Mouse (Mus musculus): Measurements from ENCODE around the gene Paf1. TPM values are rescaled to one million over a fixed set of nuclear protein-coding genes. Genes with fewer than 3 reads are reported as not detected.
A peak's percentile ranks its signal among the peaks of the same experiment; 100 is the strongest.

The Paf1 gene
- total and polyA plus RNA-seq, 2 experiments = 16.1 to 59.1 TPM

DNA sequence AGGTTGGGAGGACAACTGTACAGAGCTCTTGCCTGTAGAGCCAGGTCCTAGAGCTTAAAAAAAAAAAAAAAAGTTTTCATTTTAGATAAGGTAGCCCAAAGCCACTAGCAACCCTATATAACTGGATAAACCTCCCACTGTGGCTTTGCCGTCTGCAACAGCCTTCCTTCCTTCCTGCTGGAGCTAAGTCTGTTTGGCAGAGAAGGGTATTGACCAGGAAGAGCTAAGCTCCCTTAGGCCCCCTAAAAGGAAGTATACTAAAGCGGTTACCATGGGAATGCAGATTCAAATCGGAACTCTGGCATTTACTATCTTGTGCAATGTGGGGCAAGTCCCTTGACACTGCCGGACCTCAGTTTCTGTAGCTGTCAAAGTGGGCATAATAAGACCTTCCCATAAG lies 49.9 kb downstream of the Paf1 start:
- H3K9ac ChIP-seq (ENCODE audit: low read depth, low read length) = no peak overlapping the region
- no peaks in the 10 kb centered on the region for H3K36me3 ChIP-seq (ENCODE audit: control insufficient read depth, insufficient read depth, low read length)
- peak; percentile 45 for DNase-seq (ENCODE audit: extremely low read depth, low read depth, low spot score)
- TF ChIP-seq POLR2A (IDR thresholded peaks at IDR 0.05; ENCODE audit: extremely low read depth, insufficient read depth, low read length) = no peak
- no peak for TF ChIP-seq CTCF (IDR thresholded peaks at IDR 0.05; ENCODE audit: low read depth, low read length)
- no peaks in the 10 kb centered on the region for H3K79me2 ChIP-seq (ENCODE audit: control insufficient read depth, insufficient read depth, low read length)
- no peaks in the 10 kb centered on the region for H3K27me3 ChIP-seq (ENCODE audit: control insufficient read depth, insufficient read depth, low read length)
- no peak overlapping the region for H3K27ac ChIP-seq (replicated peaks; ENCODE audit: insufficient read depth, low read depth, low read length)
- WGBS = 41% methylated on average over 4 of the region's 4 CpGs
- H3K4me1 ChIP-seq (ENCODE audit: control insufficient read depth, insufficient read depth, low read length) = no peaks in the 10 kb centered on the region
- H3K4me3 ChIP-seq (ENCODE audit: insufficient read depth, low read depth, low read length) = no peak overlapping the region

GRCm38 (mm10) chr7:28444344-28444974 lies 51.7 kb downstream of the Paf1 start:
- 81% methylated on average over 13 of the region's 13 CpGs for WGBS
- no peak for DNase-seq (ENCODE audit: extremely low read depth, low read depth, low spot score)
- H3K27ac ChIP-seq (replicated peaks; ENCODE audit: insufficient read depth, low read depth, low read length) = no peak overlapping the region
- TF ChIP-seq POLR2A (IDR thresholded peaks at IDR 0.05; ENCODE audit: extremely low read depth, insufficient read depth, low read length) (no peak), CTCF (IDR thresholded peaks at IDR 0.05; ENCODE audit: low read depth, low read length) (no peak)
- H3K4me3 ChIP-seq (ENCODE audit: insufficient read depth, low read depth, low read length) = no peak overlapping the region
- H3K9ac ChIP-seq (ENCODE audit: low read depth, low read length) = no peak overlapping the region
- no peaks in the 10 kb centered on the region for H3K27me3 ChIP-seq (ENCODE audit: control insufficient read depth, insufficient read depth, low read length)
- H3K4me1 ChIP-seq (ENCODE audit: control insufficient read depth, insufficient read depth, low read length) = no peaks in the 10 kb centered on the region
- H3K79me2 ChIP-seq (ENCODE audit: control insufficient read depth, insufficient read depth, low read length) = no peaks in the 10 kb centered on the region
- no peaks in the 10 kb centered on the region for H3K36me3 ChIP-seq (ENCODE audit: control insufficient read depth, insufficient read depth, low read length)

- Histone ChIP-seq H3K9ac (ENCODE audit: low read depth, low read length) (no peak overlapping the region), H3K79me2 (ENCODE audit: control insufficient read depth, insufficient read depth, low read length) (no peaks in the 10 kb centered on the region), H3K27ac (replicated peaks; ENCODE audit: insufficient read depth, low read depth, low read length) (no peak overlapping the region), H3K36me3 (ENCODE audit: control insufficient read depth, insufficient read depth, low read length) (no peaks in the 10 kb centered on the region), H3K27me3 (ENCODE audit: control insufficient read depth, insufficient read depth, low read length) (no peaks in the 10 kb centered on the region), H3K4me1 (ENCODE audit: control insufficient read depth, insufficient read depth, low read length) (no peaks in the 10 kb centered on the region), H3K4me3 (ENCODE audit: insufficient read depth, low read depth, low read length) (no peak overlapping the region)
- TF ChIP-seq CTCF (IDR thresholded peaks at IDR 0.05; ENCODE audit: low read depth, low read length) = peak; percentile 89
- no peak for TF ChIP-seq POLR2A (IDR thresholded peaks at IDR 0.05; ENCODE audit: extremely low read depth, insufficient read depth, low read length)
- peak; percentile 13 for DNase-seq (ENCODE audit: extremely low read depth, low read depth, low spot score)
- WGBS = 16% methylated on average over 12 of the region's 12 CpGs
These were observed 53.7 kb downstream of the Paf1 start for GRCm38 (mm10) chr7:28446446-28446845.

- Histone ChIP-seq H3K4me3 (ENCODE audit: insufficient read depth, low read depth, low read length) (no peak overlapping the region), H3K27me3 (ENCODE audit: control insufficient read depth, insufficient read depth, low read length) (no peaks in the 10 kb centered on the region; the same call in 1 of the 2 replicates), H3K79me2 (ENCODE audit: control insufficient read depth, insufficient read depth, low read length) (no peaks in the 10 kb centered on the region), H3K27ac (replicated peaks; ENCODE audit: insufficient read depth, low read depth, low read length) (no peak overlapping the region), H3K36me3 (ENCODE audit: control insufficient read depth, insufficient read depth, low read length) (no peaks in the 10 kb centered on the region), H3K4me1 (ENCODE audit: control insufficient read depth, insufficient read depth, low read length) (no peaks in the 10 kb centered on the region), H3K9ac (ENCODE audit: low read depth, low read length) (no peak overlapping the region)
- TF ChIP-seq CTCF (IDR thresholded peaks at IDR 0.05; ENCODE audit: low read depth, low read length) (no peak), POLR2A (IDR thresholded peaks at IDR 0.05; ENCODE audit: extremely low read depth, insufficient read depth, low read length) (no peak)
- 38% methylated on average over 12 of the region's 12 CpGs for WGBS
- DNase-seq (ENCODE audit: extremely low read depth, low read depth, low spot score) = no peak
These were observed 54.5 kb downstream of the Paf1 start for GRCm38 (mm10) chr7:28447101-28447830.

DNA sequence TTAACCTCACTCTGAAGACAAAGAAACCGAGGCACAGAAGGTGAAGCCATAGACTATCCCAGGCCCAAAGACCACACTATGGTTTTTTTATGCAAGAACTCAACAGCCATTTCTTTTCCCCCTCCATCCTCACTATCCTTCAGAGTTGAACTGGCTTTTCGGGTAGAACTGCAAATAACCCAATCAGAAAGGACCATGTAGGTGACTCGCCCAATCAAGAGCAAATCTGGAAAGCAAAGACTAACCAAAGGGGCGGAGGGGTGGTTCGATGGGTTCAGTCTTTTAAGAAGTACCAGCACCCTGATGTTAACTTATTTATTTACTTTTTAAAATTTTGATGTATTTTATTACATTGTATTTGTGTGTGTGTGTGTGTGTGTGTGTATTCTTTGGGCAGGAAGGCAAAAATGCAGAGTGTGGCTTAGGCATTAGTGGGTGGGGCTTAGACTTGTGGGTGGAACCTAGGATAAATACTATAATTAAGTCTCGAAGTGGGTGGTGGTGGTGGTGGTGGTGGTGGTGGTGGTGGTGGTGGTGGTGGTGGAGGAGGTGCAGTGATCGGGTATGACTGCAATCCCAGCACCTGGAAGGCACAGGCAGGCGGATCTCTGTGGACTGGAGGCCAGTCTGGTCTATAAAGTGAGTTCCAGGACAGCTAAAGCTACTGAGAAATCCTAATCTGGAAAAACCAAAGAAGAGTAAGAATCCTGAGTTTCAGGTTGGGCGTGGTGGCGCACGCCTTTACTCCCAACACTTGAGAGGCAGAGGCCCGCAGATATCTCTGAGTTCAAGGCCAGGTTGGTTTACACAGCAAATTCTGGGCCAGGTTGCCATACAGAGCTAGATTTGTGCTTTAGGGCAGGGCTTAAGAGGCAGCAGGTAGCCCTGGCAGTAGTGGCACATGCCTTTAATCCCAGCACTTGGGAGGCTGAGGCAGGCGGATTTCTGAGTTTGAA lies 55.4 kb downstream of the Paf1 start:
- TF ChIP-seq POLR2A (IDR thresholded peaks at IDR 0.05; ENCODE audit: extremely low read depth, insufficient read depth, low read length) (no peak), CTCF (IDR thresholded peaks at IDR 0.05; ENCODE audit: low read depth, low read length) (no peak)
- H3K9ac ChIP-seq (ENCODE audit: low read depth, low read length) = no peak overlapping the region
- no peaks in the 10 kb centered on the region; the same call in 1 of the 2 replicates for H3K27me3 ChIP-seq (ENCODE audit: control insufficient read depth, insufficient read depth, low read length)
- H3K4me1 ChIP-seq (ENCODE audit: control insufficient read depth, insufficient read depth, low read length) = 0 out of 2 replicates have a peak, but pooled peaks cover 2% of the 10 kb centered on the region
- 73% methylated on average over 13 of the region's 13 CpGs for WGBS
- no peak overlapping the region for H3K4me3 ChIP-seq (ENCODE audit: insufficient read depth, low read depth, low read length)
- no peak overlapping the region for H3K27ac ChIP-seq (replicated peaks; ENCODE audit: insufficient read depth, low read depth, low read length)
- DNase-seq (ENCODE audit: extremely low read depth, low read depth, low spot score) = no peak
- H3K79me2 ChIP-seq (ENCODE audit: control insufficient read depth, insufficient read depth, low read length) = no peaks in the 10 kb centered on the region
- no peaks in the 10 kb centered on the region for H3K36me3 ChIP-seq (ENCODE audit: control insufficient read depth, insufficient read depth, low read length)

Other genes starting within 250 kb of the Paf1 start
- 34.0 and 38.6 TPM in 2 replicates for gene Fbl, start 223.2 kb upstream of the Paf1 start, total RNA-seq (2014; rRNA removed)
- gene Fbl, start 223.2 kb upstream of the Paf1 start, polyA plus RNA-seq (2012; rRNA removed) = 32.7 and 36.0 TPM in 2 replicates
- gene Dyrk1b, start 213.5 kb upstream of the Paf1 start, total RNA-seq (2014; rRNA removed) = 7.0 and 9.7 TPM in 2 replicates
- gene Dyrk1b, start 213.5 kb upstream of the Paf1 start, polyA plus RNA-seq (2012; rRNA removed) = 14.8 and 16.6 TPM in 2 replicates
- 0.28 and 0.47 TPM in 2 replicates for gene Eid2, start 125.1 kb upstream of the Paf1 start, total RNA-seq (2014; rRNA removed)
- gene Eid2, start 125.1 kb upstream of the Paf1 start, polyA plus RNA-seq (2012; rRNA removed) = 0.35 and 0.50 TPM in 2 replicates
- gene Eid2b, start 115.2 kb upstream of the Paf1 start, total RNA-seq (2014; rRNA removed) = 1.9 and 3.0 TPM in 2 replicates
- gene Eid2b, start 115.2 kb upstream of the Paf1 start, polyA plus RNA-seq (2012; rRNA removed) = 3.5 and 3.9 TPM in 2 replicates
- not detected in 2 replicates for gene Selenov, start 101.8 kb upstream of the Paf1 start, total RNA-seq (2014; rRNA removed)
- not detected in 2 replicates for gene Selenov, start 101.8 kb upstream of the Paf1 start, polyA plus RNA-seq (2012; rRNA removed)
- gene Dll3, start 90.7 kb upstream of the Paf1 start, total RNA-seq (2014; rRNA removed) = not detected in 2 replicates
- gene Dll3, start 90.7 kb upstream of the Paf1 start, polyA plus RNA-seq (2012; rRNA removed) = not detected in 2 replicates
- gene Timm50, start 80.9 kb upstream of the Paf1 start, total RNA-seq (2014; rRNA removed) = 22.6 and 24.9 TPM in 2 replicates
- gene Timm50, start 80.9 kb upstream of the Paf1 start, polyA plus RNA-seq (2012; rRNA removed) = 49.4 and 52.6 TPM in 2 replicates
- 15.1 and 20.7 TPM in 2 replicates for gene Supt5, start 54.2 kb upstream of the Paf1 start, total RNA-seq (2014; rRNA removed)
- 52.3 and 67.3 TPM in 2 replicates for gene Supt5, start 54.2 kb upstream of the Paf1 start, polyA plus RNA-seq (2012; rRNA removed)
- gene Rps16, start 42.3 kb upstream of the Paf1 start, total RNA-seq (2014; rRNA removed) = 110 and 136 TPM in 2 replicates
- gene Rps16, start 42.3 kb upstream of the Paf1 start, polyA plus RNA-seq (2012; rRNA removed) = 471 and 577 TPM in 2 replicates
- 0.65 and 1.3 TPM in 2 replicates for gene Plekhg2, start 20.4 kb upstream of the Paf1 start, total RNA-seq (2014; rRNA removed)
- gene Plekhg2, start 20.4 kb upstream of the Paf1 start, polyA plus RNA-seq (2012; rRNA removed) = 3.3 and 3.5 TPM in 2 replicates
- gene Zfp36, start 12.7 kb upstream of the Paf1 start, total RNA-seq (2014; rRNA removed) = 16.4 and 25.4 TPM in 2 replicates
- 41.1 and 54.3 TPM in 2 replicates for gene Zfp36, start 12.7 kb upstream of the Paf1 start, polyA plus RNA-seq (2012; rRNA removed)
- gene Med29, start 243 bp upstream of the Paf1 start, total RNA-seq (2014; rRNA removed) = 13.4 and 17.6 TPM in 2 replicates
- gene Med29, start 243 bp upstream of the Paf1 start, polyA plus RNA-seq (2012; rRNA removed) = 49.2 and 50.9 TPM in 2 replicates
- gene Gmfg, start 44.5 kb downstream of the Paf1 start, total RNA-seq (2014; rRNA removed) = 18.4 and 24.4 TPM in 2 replicates
- 4.0 and 4.6 TPM in 2 replicates for gene Gmfg, start 44.5 kb downstream of the Paf1 start, polyA plus RNA-seq (2012; rRNA removed)
- 0.18 TPM in 1 of 2 replicates, not detected in the other for gene Lrfn1, start 59.0 kb downstream of the Paf1 start, total RNA-seq (2014; rRNA removed)
- 0.70 and 0.71 TPM in 2 replicates for gene Lrfn1, start 59.0 kb downstream of the Paf1 start, polyA plus RNA-seq (2012; rRNA removed)
- not detected in 2 replicates for gene Ifnl2, start 117.5 kb downstream of the Paf1 start, total RNA-seq (2014; rRNA removed)
- not detected in 2 replicates for gene Ifnl2, start 117.5 kb downstream of the Paf1 start, polyA plus RNA-seq (2012; rRNA removed)
- gene Ifnl3, start 129.9 kb downstream of the Paf1 start, total RNA-seq (2014; rRNA removed) = not detected in 2 replicates
- gene Ifnl3, start 129.9 kb downstream of the Paf1 start, polyA plus RNA-seq (2012; rRNA removed) = not detected in 2 replicates
- gene Sycn, start 147.9 kb downstream of the Paf1 start, total RNA-seq (2014; rRNA removed) = 8.7 and 16.4 TPM in 2 replicates
- gene Sycn, start 147.9 kb downstream of the Paf1 start, polyA plus RNA-seq (2012; rRNA removed) = 1.4 and 1.6 TPM in 2 replicates
- not detected in 2 replicates for gene Nccrp1, start 154.3 kb downstream of the Paf1 start, total RNA-seq (2014; rRNA removed)
- gene Nccrp1, start 154.3 kb downstream of the Paf1 start, polyA plus RNA-seq (2012; rRNA removed) = 0.05 TPM in 1 of 2 replicates, not detected in the other
- gene Samd4b, start 205.2 kb downstream of the Paf1 start, total RNA-seq (2014; rRNA removed) = 4.1 and 6.9 TPM in 2 replicates
- gene Samd4b, start 205.2 kb downstream of the Paf1 start, polyA plus RNA-seq (2012; rRNA removed) = 25.7 and 27.0 TPM in 2 replicates
- 4.0 and 7.0 TPM in 2 replicates for gene Pak4, start 205.2 kb downstream of the Paf1 start, total RNA-seq (2014; rRNA removed)
- 14.9 TPM in 2 replicates for gene Pak4, start 205.2 kb downstream of the Paf1 start, polyA plus RNA-seq (2012; rRNA removed)
- not detected in 2 replicates for gene Acp7, start 238.4 kb downstream of the Paf1 start, total RNA-seq (2014; rRNA removed)
- gene Acp7, start 238.4 kb downstream of the Paf1 start, polyA plus RNA-seq (2012; rRNA removed) = not detected in 2 replicates